Mouse (Mus musculus) ES-Bruce4 (cell line): ENCODE results near the gene Gm44503. TPM values are rescaled to one million over a fixed set of nuclear protein-coding genes. Genes with fewer than 3 reads are reported as not detected.
A peak's percentile ranks its signal among the peaks of the same experiment; 100 is the strongest.

Experiments used
- H3K27ac ChIP-seq: 2 replicates; pipeline ENCODE4 v1.5.1; 2012; ENCODE audit warnings: low read length, inconsistent platforms; ENCODE audit not compliant: insufficient read depth
- H3K27me3 ChIP-seq: 2 replicates; pipeline ENCODE4 v1.6.1; 2012; ENCODE audit warnings: mild to moderate bottlenecking, low read length, inconsistent platforms; ENCODE audit not compliant: control insufficient read depth, poor library complexity, insufficient read depth, severe bottlenecking
- H3K36me3 ChIP-seq: 2 replicates; pipeline ENCODE4 v1.6.1; 2012; ENCODE audit warnings: inconsistent platforms, mild to moderate bottlenecking, low read length, moderate library complexity; ENCODE audit not compliant: control insufficient read depth, poor library complexity, insufficient read depth, severe bottlenecking
- H3K4me1 ChIP-seq: one replicate; pipeline ENCODE4 v1.8.1; 2011; ENCODE audit warnings: low read length; ENCODE audit not compliant: control insufficient read depth, insufficient read depth
- H3K4me3 ChIP-seq: 2 replicates; pipeline ENCODE4 v1.5.1; 2011; ENCODE audit warnings: low read depth, mild to moderate bottlenecking, low read length
- H3K9ac ChIP-seq: 2 replicates; pipeline ENCODE4 v1.6.1; 2012; ENCODE audit warnings: low read depth, mild to moderate bottlenecking, inconsistent platforms; ENCODE audit not compliant: poor library complexity, severe bottlenecking
- H3K9me3 ChIP-seq: replicated peaks from 2 replicates; pipeline ENCODE4 v1.6.1; 2012; ENCODE audit warnings: mild to moderate bottlenecking, low read length, inconsistent platforms; ENCODE audit not compliant: control insufficient read depth, poor library complexity, insufficient read depth, severe bottlenecking
- CTCF ChIP-seq: IDR thresholded peaks from one replicate; pipeline ENCODE4 v1.8.1; 2011; ENCODE audit warnings: low read depth, low read length
- EP300 ChIP-seq: IDR thresholded peaks from 2 replicates; pipeline ENCODE4 v1.6.1; 2011; ENCODE audit warnings: low read depth, low read length; ENCODE audit not compliant: insufficient read depth
- POLR2A ChIP-seq: IDR thresholded peaks from one replicate; pipeline ENCODE4 v1.8.1; 2011; ENCODE audit warnings: low read length; ENCODE audit not compliant: insufficient read depth
- polyA plus RNA-seq: library from polyadenylated mRNA; stranded (reverse); fragments of >200 nt; gene quantifications from 2 replicates; pipeline ENCODE4 v1.2.4, GENCODE M21; 2011; ENCODE audit warnings: low read depth; ENCODE audit not compliant: missing spikeins, insufficient read depth, insufficient read length

Gene Gm44503
- polyA plus RNA-seq, 1 experiment = not detected

DNA sequence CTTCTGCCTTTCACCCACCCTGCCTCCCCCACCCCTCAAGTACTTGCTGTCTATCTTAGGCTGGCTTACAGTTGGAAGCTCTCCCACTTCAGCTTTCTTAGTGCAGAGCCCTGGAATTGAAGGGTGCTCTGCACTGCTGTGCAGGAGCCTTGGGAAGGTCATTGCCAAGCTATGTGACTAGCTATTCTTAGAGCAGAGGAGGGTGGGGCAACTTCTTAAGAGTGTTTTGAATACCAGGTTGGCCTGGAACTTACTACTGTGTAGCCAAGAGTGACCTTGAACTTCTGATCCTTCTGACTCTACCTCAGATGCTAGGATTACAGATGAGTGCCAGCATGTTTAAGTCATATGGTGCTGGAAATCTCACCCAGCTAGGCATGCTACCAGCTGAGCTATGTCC is 37.5 kb downstream of the Gm44503 start:
- Histone ChIP-seq H3K9me3 (no peaks in the 10 kb centered on the region), H3K4me3 (no peak overlapping the region), H3K4me1 (peaks cover 12% of the 10 kb centered on the region), H3K36me3 (no peaks in the 10 kb centered on the region), H3K27me3 (no peaks in the 10 kb centered on the region), H3K9ac (no peak overlapping the region), H3K27ac (peak overlapping the region; percentile 80)
- TF ChIP-seq EP300 (peak; percentile 86), POLR2A (no peak)

DNA sequence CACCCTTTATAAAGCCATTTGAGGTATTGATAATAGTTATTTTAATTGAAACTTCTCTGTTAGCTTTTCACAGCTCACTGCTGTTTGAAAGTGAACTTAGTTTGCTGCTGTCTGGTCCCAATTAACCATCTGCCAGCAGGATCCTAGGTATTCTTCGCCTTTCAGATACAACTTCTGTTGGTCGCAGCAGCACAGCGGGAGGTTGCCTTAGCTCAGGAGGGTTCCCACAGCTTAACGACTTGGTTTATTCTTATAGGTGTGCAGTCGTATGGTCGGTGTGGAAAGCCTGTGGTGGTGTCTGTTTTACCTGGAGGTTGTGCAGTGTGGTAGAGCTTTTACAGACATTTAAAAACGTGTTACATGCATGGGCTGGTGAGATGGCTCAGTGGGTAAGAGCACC is 38.2 kb downstream of the Gm44503 start:
- Histone ChIP-seq H3K9me3 (no peaks in the 10 kb centered on the region), H3K27ac (peak overlapping the region; percentile 80), H3K4me1 (peaks cover 12% of the 10 kb centered on the region), H3K9ac (no peak overlapping the region), H3K4me3 (no peak overlapping the region), H3K27me3 (no peaks in the 10 kb centered on the region), H3K36me3 (no peaks in the 10 kb centered on the region)
- no peak for TF ChIP-seq POLR2A
- TF ChIP-seq EP300 = no peak
- TF ChIP-seq CTCF = no peak

DNA sequence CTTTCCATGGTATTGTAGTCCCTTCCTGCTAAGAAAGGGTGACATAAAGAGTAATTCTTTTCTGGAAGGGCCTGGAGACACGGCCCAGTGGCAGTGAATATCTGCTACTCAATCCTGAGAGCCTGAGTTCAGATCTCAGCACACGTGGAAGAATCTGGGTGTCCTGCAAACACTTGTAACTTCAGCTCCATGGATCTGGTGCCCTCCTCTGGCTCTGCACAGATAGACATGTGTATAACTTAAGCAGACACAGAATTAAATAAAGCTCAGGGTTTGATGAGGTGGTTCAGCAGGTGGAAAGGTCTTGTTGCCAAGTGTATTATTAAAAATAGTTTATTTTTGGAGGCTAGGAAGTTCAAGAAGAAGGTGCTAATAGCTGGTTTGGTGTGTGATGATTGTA is 41.8 kb downstream of the Gm44503 start:
- Histone ChIP-seq H3K27me3 (no peaks in the 10 kb centered on the region), H3K9me3 (no peaks in the 10 kb centered on the region), H3K4me1 (peaks cover 6% of the 10 kb centered on the region), H3K36me3 (no peaks in the 10 kb centered on the region), H3K27ac (no peak overlapping the region), H3K4me3 (no peak overlapping the region), H3K9ac (no peak overlapping the region)
- TF ChIP-seq CTCF (no peak), POLR2A (no peak), EP300 (no peak)

DNA sequence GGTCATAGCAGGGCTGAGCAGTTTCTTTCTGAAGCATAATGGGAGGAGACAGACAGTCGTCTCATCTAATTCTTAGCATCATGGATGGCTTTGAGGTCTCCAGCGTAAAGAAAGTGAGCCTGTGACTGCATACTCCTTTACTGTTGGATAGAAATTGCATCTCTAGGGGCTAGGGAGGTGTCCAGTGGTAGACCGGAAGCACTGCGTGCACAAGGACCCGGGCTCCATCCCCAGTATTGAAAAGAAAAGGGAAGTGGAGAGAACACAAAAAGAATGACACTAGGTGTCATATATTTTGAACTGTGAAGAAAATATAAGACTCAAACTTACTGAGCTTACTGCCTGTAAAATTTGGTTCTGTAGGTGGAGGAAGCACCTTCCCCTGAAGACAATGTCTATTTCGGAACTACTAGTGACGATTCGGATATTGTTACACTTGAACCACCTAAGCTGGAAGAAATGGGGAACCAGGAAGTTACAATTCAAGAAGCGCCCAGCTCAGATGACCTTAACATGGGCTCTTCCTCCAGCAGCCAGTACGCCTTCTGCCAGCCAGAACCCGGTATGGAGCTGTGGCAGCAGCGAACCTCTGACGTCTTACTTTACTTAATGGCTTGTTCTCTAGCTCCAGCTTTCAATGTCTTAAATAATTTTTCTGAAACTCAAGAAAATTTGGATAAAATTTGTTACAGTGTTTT is 42.8 kb downstream of the Gm44503 start:
- TF ChIP-seq CTCF = no peak
- TF ChIP-seq EP300 = no peak
- Histone ChIP-seq H3K9me3 (no peaks in the 10 kb centered on the region), H3K4me1 (peaks cover 1% of the 10 kb centered on the region), H3K9ac (no peak overlapping the region), H3K27ac (no peak overlapping the region), H3K36me3 (no peaks in the 10 kb centered on the region), H3K4me3 (no peak overlapping the region), H3K27me3 (no peaks in the 10 kb centered on the region)

DNA sequence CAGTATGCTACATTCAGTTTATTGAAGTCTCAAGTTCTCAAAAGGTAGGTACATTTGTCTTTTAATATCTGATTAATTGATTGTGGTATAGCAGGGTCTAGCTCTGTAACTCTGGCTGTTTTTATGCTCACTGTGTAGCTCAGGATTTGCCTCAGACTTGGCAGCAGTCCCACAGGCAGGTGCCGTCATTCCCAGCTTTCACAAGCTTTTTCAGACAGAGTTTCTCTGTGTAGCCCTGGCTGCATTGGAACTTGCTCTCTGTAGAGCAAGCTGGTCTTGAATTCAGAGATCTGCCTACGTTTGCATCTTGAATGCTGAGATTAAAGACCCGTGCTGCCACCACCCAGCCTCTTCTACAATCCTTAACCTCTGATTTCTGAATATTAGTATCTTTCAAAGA is 43.5 kb downstream of the Gm44503 start:
- H3K27me3 ChIP-seq = no peaks in the 10 kb centered on the region
- H3K36me3 ChIP-seq = no peaks in the 10 kb centered on the region
- H3K4me1 ChIP-seq = no peaks in the 10 kb centered on the region
- H3K4me3 ChIP-seq = no peak overlapping the region
- no peak overlapping the region for H3K9ac ChIP-seq
- H3K27ac ChIP-seq = no peak overlapping the region
- no peak for TF ChIP-seq CTCF
- no peak for TF ChIP-seq EP300
- no peak for TF ChIP-seq POLR2A
- no peaks in the 10 kb centered on the region for H3K9me3 ChIP-seq

DNA sequence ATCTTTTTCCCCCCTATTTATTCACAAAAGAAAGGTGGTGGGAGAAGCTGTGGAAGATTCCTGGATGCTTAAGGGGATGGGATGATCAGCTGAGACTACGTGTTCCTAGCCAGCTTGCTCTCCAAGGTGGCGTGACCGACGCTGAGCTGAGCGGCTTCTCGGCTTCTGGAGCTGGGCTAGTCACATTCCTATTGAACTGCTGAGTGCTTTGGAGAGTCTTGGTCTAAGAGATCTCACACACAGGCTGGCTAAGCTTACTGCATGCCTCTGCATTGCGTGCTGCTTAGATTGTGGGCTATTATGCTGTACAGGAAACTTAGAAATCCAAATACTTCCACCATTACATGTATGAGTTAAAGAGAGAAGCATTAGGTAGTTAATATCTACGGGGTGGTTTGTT is 45.4 kb downstream of the Gm44503 start:
- Histone ChIP-seq H3K9ac (no peak overlapping the region), H3K27me3 (no peaks in the 10 kb centered on the region), H3K36me3 (no peaks in the 10 kb centered on the region), H3K4me1 (no peaks in the 10 kb centered on the region), H3K4me3 (no peak overlapping the region), H3K9me3 (no peaks in the 10 kb centered on the region), H3K27ac (no peak overlapping the region)
- TF ChIP-seq EP300 = no peak
- no peak for TF ChIP-seq CTCF
- TF ChIP-seq POLR2A = no peak
